Mouse (Mus musculus) midbrain, embryonic 15.5 days (tissue): ENCODE data around the gene Cyp26a1. TPM values are rescaled to one million over a fixed set of nuclear protein-coding genes. Genes with fewer than 3 reads are reported as not detected.

Source experiments
- ATAC-seq: fragments of 200-750 bp; cut with Nextera tagmentation; replicated peaks from 2 replicates; pipeline ENCODE4 v1.8.0; 2017; ENCODE audit warnings: moderate TSS enrichment
- H3K27ac ChIP-seq: fragments of 300-500 bp; sonication (generic); 2 replicates; pipeline ENCODE4 v1.5.1; 2015; ENCODE audit warnings: mild to moderate bottlenecking, inconsistent platforms
- H3K27me3 ChIP-seq: fragments of 300-500 bp; sonication (generic); replicated peaks from 2 replicates; pipeline ENCODE4 v1.6.1; 2015; ENCODE audit warnings: inconsistent platforms
- H3K36me3 ChIP-seq: fragments of 300-500 bp; sonication (generic); replicated peaks from 2 replicates; pipeline ENCODE4 v1.6.1; 2015; ENCODE audit warnings: inconsistent platforms
- H3K4me1 ChIP-seq: fragments of 300-500 bp; sonication (generic); 2 replicates; pipeline ENCODE4 v1.6.1; 2015; ENCODE audit warnings: inconsistent platforms
- H3K4me2 ChIP-seq: fragments of 300-500 bp; sonication (generic); 2 replicates; pipeline ENCODE4 v1.6.1; 2015; ENCODE audit warnings: inconsistent platforms, mild to moderate bottlenecking, moderate library complexity
- H3K4me3 ChIP-seq: fragments of 300-500 bp; sonication (generic); 2 replicates; pipeline ENCODE4 v1.5.1; 2015; ENCODE audit warnings: mild to moderate bottlenecking, inconsistent platforms
- H3K9ac ChIP-seq: fragments of 300-500 bp; sonication (generic); 2 replicates; pipeline ENCODE4 v1.6.1; 2015; ENCODE audit warnings: mild to moderate bottlenecking, inconsistent platforms
- H3K9me3 ChIP-seq: fragments of 300-500 bp; sonication (generic); 2 replicates; pipeline ENCODE4 v1.6.1; 2016; ENCODE audit warnings: inconsistent platforms
- WGBS: fragments of 180-500 bp; shearing (Covaris S2); methylation state at CpG from one replicate; pipeline ENCODE4 v1.1.7; 2015; ENCODE audit warnings: mixed read lengths; 5-methylcytosine and 5-hydroxymethylcytosine counted together
- polyA plus RNA-seq: library from polyadenylated mRNA; unstranded; fragments of >200 nt; fragmentation: Nextera tagmentation; extraction: Ambion mirVana; gene quantifications from 2 replicates; pipeline ENCODE4 v1.2.1, GENCODE M21; 2015

Gene Cyp26a1
- polyA plus RNA-seq, result not detected in 2 replicates

DNA sequence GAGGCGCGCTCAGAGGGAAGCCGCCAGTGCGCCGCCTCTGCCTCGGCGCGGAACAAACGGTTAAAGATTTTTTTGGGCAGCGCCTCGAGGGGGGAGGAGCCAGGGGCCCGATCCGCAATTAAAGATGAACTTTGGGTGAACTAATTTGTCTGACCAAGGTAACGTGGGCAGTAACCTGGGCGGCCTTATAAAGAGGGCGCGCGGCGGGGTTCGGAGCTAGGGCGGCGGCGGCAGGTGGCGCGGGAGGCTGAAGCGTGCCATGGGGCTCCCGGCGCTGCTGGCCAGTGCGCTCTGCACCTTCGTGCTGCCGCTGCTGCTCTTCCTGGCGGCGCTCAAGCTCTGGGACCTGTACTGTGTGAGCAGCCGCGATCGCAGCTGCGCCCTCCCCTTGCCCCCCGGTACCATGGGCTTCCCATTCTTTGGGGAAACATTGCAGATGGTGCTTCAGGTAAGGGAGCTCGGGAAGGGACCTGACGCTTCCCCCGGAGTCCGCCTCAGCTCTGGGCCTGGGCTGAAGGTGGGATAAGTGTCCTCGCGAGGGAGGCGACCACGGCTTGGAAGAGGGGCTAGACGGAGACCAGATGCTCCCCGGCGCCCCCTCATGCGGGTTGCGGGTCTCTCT, at the start of gene Cyp26a1:
Gene Cyp26a1 (plus strand): TSS at position 148 of the 622 bp plus-strand sequence.
- H3K27me3 ChIP-seq, result peaks cover 95% of the 10 kb centered on the region
- no peaks in the 10 kb centered on the region for H3K9me3 ChIP-seq
- ATAC-seq, result peak; percentile 27; the same call in 1 of the 2 replicates
- H3K4me3 ChIP-seq, result peak within 1 kb of the TSS; percentile 35
- no peak within 1 kb of the TSS for H3K9ac ChIP-seq
- H3K27ac ChIP-seq, result no peak within 1 kb of the TSS
- peaks cover 38% of the 10 kb centered on the region for H3K4me1 ChIP-seq
- under 1% methylated on average over 51 of the region's 51 CpGs for WGBS
- peak within 1 kb of the TSS; percentile 59 for H3K4me2 ChIP-seq
- H3K36me3 ChIP-seq, result no peaks in the 10 kb centered on the region

DNA sequence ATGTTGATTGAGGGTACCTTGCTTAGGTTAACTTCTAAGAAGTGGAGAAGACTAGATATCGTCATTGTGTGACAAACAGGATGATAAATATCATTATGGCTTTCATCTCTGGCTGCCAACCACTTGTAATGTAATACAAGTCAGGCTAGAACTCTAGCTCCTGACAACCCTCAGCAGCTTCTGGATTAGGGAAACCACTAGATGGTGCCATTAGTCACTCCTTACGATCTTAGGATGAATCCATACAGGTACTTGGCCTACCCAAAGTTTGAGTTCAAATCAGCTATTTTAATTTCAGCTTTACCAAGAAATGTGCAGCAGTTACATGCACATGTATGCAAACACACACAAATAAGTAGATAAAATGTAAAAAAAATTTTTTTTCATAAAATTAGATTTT, 49.6 kb upstream of the Cyp26a1 start:
- Histone ChIP-seq H3K4me1 (no peaks in the 10 kb centered on the region), H3K9ac (no peak overlapping the region), H3K27me3 (no peaks in the 10 kb centered on the region), H3K4me3 (no peak overlapping the region), H3K36me3 (no peaks in the 10 kb centered on the region), H3K9me3 (no peaks in the 10 kb centered on the region), H3K4me2 (no peak overlapping the region), H3K27ac (no peak overlapping the region)
- no peak for ATAC-seq
- 45% methylated on average over 2 of the region's 2 CpGs for WGBS

DNA sequence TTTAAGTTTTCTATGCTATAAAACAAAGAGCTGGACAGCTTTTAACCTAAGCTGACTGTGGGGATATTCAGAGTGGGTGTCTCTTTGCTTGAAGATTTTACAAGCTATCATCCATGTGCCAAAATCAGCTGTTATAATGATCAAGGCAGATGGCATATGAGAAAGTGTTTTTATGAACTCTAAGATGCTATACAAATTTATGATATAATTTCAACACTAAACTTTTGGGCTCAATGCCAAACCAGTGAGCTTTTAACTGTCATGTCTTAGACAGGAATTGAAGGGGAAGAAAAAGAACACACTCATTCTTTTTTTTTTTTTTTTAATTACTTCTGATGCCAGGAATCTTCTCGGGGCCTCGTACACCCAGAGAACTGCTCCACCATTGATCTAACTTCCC, 47.1 kb upstream of the Cyp26a1 start:
- Histone ChIP-seq H3K27me3 (0 out of 2 replicates have a peak, but pooled peaks cover 3% of the 10 kb centered on the region), H3K36me3 (no peaks in the 10 kb centered on the region), H3K9me3 (no peaks in the 10 kb centered on the region), H3K9ac (no peak overlapping the region), H3K4me2 (no peak overlapping the region), H3K4me1 (no peaks in the 10 kb centered on the region), H3K4me3 (no peak overlapping the region), H3K27ac (no peak overlapping the region)
- 76% methylated on average over 2 of the region's 2 CpGs for WGBS
- ATAC-seq, result no peak

DNA sequence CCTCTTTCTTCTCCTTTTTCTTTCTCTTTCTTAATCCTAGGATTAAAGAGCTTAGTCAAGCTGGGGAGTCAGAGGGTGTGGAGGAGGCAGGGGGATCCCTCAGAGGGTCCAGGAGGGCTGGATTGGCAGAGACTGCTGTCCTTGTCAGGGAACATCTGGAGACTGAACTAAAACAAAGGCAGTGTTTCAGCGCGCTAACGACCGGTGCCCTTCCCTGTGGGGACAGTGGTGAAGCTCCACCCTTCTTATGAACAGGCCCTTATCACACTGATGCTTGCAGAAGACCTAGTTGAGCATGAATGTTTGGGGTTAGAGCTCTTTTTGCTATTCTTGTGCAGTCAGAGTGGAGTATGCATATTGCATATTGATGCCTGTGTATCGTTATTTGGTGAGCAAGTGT, 43.6 kb upstream of the Cyp26a1 start:
- Histone ChIP-seq H3K4me3 (no peak overlapping the region), H3K4me2 (no peak overlapping the region), H3K4me1 (peaks cover 6% of the 10 kb centered on the region; the same call in 1 of the 2 replicates), H3K9me3 (no peaks in the 10 kb centered on the region), H3K27ac (no peak overlapping the region), H3K36me3 (no peaks in the 10 kb centered on the region), H3K9ac (no peak overlapping the region), H3K27me3 (0 out of 2 replicates have a peak, but pooled peaks cover 3% of the 10 kb centered on the region)
- no peak for ATAC-seq
- WGBS, result 17% methylated on average over 5 of the region's 5 CpGs

DNA sequence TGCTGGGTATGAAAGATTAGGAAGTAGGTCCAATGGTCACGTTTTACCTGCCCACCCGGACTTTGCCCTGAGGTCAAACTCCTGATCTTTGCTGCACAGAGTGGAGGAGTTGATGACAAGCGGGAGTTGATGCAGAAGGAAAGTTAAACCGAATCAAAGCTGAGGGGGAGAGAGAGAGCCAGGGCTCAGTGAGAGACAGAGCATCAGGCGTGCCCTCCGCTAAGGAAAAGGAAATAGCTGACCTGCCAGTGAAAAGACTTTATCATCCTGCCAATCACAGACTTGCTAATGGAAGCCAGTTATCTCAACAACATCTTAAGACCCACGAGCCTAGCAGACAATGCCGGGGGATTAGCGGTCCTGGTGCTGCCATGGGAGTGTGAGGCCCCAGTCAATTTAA, 41.2 kb upstream of the Cyp26a1 start:
- Histone ChIP-seq H3K9ac (no peak overlapping the region), H3K4me2 (no peak overlapping the region), H3K4me1 (peaks cover 6% of the 10 kb centered on the region; the same call in 1 of the 2 replicates), H3K4me3 (no peak overlapping the region), H3K9me3 (no peaks in the 10 kb centered on the region), H3K27me3 (0 out of 2 replicates have a peak, but pooled peaks cover 3% of the 10 kb centered on the region), H3K27ac (no peak overlapping the region), H3K36me3 (no peaks in the 10 kb centered on the region)
- 6% methylated on average over 9 of the region's 9 CpGs for WGBS
- no peak for ATAC-seq

DNA sequence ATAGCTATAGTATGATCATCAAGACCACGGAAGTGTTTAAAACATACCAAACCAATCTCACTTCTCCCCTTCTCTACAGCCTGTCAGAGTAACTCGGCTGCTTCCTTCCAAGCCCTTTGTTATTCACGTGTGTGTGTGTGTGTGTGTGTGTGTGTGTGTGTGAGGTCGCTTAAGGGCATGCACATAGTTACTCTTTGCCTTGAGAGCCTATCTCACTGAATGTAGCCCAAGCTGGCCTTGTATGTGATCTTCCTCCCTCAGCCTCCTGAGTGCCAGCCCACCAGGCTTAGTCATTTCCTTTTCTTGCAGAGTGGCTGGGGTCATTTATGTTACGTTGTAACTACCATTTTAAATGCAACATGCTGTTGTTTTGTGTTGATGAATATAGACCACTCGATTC, 32.3 kb upstream of the Cyp26a1 start:
- H3K4me1 ChIP-seq, result no peaks in the 10 kb centered on the region
- H3K9ac ChIP-seq, result no peak overlapping the region
- no peaks in the 10 kb centered on the region for H3K36me3 ChIP-seq
- no peaks in the 10 kb centered on the region for H3K27me3 ChIP-seq
- no peak for ATAC-seq
- no peak overlapping the region for H3K4me3 ChIP-seq
- H3K9me3 ChIP-seq, result no peaks in the 10 kb centered on the region
- H3K27ac ChIP-seq, result no peak overlapping the region
- 65% methylated on average over 6 of the region's 6 CpGs for WGBS
- H3K4me2 ChIP-seq, result no peak overlapping the region

DNA sequence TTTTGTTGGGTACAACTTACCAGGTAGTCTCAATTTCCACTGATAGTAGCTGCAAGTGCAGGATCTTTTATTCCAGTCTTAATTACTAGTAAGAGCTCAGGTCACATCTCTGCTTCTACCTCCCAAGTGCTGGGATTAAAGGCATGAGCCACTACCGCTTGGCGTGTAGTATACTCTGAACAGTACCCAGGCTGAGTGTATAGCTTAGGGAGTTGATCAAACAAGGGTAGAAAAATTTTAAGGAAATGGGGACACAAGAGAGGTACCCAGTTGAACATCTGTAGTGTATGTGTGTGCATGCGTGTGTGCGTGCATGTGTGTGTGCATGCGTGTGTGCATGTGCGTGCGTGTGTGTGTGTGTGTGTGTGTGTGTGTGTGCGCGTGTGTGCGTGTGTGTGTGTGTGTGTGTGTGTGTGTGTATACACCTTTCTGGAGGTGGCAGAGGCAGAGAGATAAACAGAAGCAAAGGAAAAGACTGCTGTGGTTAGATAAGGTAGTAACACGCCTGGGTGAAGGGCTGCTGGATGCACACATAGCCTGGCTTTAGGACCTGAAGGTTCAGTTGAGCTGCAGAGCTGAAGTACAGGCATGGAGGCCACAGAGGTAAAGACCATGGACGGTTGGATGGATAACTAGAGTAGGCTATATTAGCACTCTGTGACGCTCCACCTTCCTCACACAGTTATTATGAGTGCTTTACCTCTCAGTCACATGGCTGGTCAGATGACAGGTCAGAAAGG, 29.6 kb upstream of the Cyp26a1 start:
- Histone ChIP-seq H3K36me3 (no peaks in the 10 kb centered on the region), H3K4me3 (no peak overlapping the region), H3K4me2 (no peak overlapping the region), H3K27me3 (no peaks in the 10 kb centered on the region), H3K9me3 (no peaks in the 10 kb centered on the region), H3K9ac (no peak overlapping the region), H3K4me1 (no peaks in the 10 kb centered on the region), H3K27ac (no peak overlapping the region)
- 83% methylated on average over 13 of the region's 13 CpGs for WGBS
- ATAC-seq, result no peak

DNA sequence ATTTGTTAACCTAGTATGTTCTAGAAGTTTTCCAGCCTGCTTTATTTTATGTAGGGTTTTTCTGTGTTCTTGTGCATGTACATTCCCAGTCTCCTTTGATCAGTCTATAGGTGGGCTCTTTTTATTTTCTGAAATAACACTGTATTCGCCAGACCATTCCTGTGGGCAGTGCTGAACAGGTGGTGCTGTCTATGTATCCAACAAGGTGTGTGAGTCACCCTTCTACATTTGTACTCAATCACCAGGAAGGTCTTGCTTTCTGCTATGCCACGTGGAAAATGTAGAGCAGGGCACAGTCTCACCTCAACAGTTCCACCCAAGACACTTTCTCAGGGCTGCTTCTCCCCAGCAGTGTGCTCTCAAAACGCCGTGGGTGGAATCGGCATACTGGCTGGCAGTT, 28.9 kb upstream of the Cyp26a1 start:
- no peak overlapping the region for H3K4me3 ChIP-seq
- H3K4me1 ChIP-seq, result no peaks in the 10 kb centered on the region
- no peaks in the 10 kb centered on the region for H3K27me3 ChIP-seq
- no peaks in the 10 kb centered on the region for H3K9me3 ChIP-seq
- 92% methylated on average over 5 of the region's 5 CpGs for WGBS
- H3K36me3 ChIP-seq, result no peaks in the 10 kb centered on the region
- H3K9ac ChIP-seq, result no peak overlapping the region
- H3K4me2 ChIP-seq, result no peak overlapping the region
- H3K27ac ChIP-seq, result no peak overlapping the region
- ATAC-seq, result no peak

DNA sequence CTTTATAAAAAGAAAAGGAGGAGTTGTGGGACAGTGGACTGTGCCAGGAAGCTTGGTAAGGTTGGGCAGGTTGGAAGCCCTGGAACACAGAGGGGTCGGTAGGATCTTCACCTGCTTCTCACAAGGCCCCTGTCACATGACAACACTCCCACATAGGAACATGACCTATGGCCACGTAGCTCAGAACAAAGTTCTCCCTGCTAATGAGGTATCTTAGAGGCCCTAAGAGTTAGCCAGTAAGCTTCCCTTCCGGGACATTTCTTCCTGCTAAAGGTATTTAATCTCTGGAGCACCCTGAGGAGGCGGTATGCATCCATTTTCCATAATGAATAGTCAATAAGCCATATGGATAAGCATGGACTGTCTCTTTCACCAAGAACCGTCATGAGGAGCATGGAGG, 28.1 kb upstream of the Cyp26a1 start:
- WGBS, result 81% methylated on average over 5 of the region's 5 CpGs
- Histone ChIP-seq H3K4me2 (no peak overlapping the region), H3K9me3 (no peaks in the 10 kb centered on the region), H3K36me3 (no peaks in the 10 kb centered on the region), H3K9ac (no peak overlapping the region), H3K27me3 (no peaks in the 10 kb centered on the region), H3K4me3 (no peak overlapping the region), H3K27ac (no peak overlapping the region), H3K4me1 (no peaks in the 10 kb centered on the region)
- ATAC-seq, result no peak

DNA sequence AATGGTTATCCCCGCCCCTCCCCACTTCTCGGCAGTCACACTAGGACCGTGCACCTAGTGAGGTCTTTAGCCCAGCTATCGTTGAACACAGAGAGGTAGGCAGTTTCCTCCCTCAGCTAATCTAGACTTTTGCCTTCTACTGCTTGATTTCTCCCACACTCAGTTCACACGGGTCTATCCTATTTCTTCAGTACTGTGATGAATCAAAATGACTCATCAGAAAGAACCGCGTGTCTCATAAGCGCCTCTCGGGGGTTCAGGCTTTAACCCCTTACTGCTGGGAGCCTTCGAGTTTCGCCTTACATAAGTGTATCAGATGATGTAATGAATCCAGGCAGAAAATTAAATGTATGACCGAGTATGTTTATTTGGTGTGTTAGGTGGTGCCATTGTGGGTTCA, 24.2 kb upstream of the Cyp26a1 start:
- Histone ChIP-seq H3K27ac (no peak overlapping the region), H3K4me1 (no peaks in the 10 kb centered on the region), H3K4me3 (no peak overlapping the region), H3K27me3 (no peaks in the 10 kb centered on the region), H3K4me2 (no peak overlapping the region), H3K36me3 (no peaks in the 10 kb centered on the region), H3K9ac (no peak overlapping the region), H3K9me3 (no peaks in the 10 kb centered on the region)
- WGBS, result 56% methylated on average over 12 of the region's 12 CpGs
- no peak for ATAC-seq

DNA sequence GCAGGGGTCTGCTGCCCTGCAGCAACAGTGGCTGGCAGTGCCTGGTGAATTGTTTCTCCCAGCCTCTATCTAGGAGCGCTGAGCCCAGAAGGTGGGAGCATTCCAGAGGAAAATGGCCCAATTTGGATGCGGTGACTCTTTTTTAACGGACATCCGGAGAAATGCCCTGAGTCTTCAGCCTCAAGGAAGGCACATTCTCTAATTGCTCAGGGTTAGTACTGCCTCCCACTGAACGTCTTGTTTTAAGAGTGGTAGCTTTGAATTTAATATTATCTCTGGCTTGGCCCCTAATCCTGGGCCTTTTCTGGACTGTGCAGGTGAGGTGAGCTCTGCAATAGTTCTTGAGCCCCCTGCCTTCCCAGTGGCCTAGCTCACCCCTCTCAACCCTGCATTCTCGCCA, 12.3 kb upstream of the Cyp26a1 start, which contains the start of gene Cyp26c1:
Gene Cyp26c1 (plus strand): TSS at position 301 of the 400 bp plus-strand sequence.
- Histone ChIP-seq H3K27ac (no peak within 1 kb of the TSS), H3K27me3 (peaks cover 85% of the 10 kb centered on the region), H3K4me1 (peaks cover 12% of the 10 kb centered on the region; the same call in 1 of the 2 replicates), H3K9me3 (no peaks in the 10 kb centered on the region), H3K4me2 (no peak within 1 kb of the TSS), H3K4me3 (no peak within 1 kb of the TSS), H3K36me3 (no peaks in the 10 kb centered on the region), H3K9ac (no peak within 1 kb of the TSS)
- WGBS, result 9% methylated on average over 6 of the region's 6 CpGs
- ATAC-seq, result no peak

DNA sequence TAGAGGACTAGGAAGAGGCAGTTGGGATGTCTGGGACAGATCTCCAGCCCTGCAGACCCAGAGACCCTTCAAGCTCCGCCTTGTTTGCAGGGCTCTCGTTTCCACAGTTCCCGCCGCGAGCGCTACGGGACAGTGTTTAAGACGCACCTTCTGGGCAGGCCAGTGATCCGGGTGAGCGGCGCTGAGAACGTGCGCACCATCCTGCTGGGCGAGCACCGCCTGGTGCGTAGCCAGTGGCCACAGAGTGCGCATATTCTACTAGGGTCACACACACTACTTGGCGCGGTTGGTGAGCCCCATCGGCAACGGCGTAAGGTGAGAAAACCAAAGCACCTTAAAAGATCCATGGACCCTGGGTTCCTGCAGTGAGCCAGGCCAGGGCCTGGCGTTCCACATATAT, 11.3 kb upstream of the Cyp26a1 start:
- Histone ChIP-seq H3K27me3 (peaks cover 95% of the 10 kb centered on the region), H3K27ac (no peak overlapping the region), H3K4me2 (no peak overlapping the region), H3K4me1 (peaks cover 17% of the 10 kb centered on the region), H3K9ac (no peak overlapping the region), H3K9me3 (no peaks in the 10 kb centered on the region), H3K36me3 (no peaks in the 10 kb centered on the region), H3K4me3 (no peak overlapping the region)
- ATAC-seq, result no peak
- 5% methylated on average over 23 of the region's 23 CpGs for WGBS
